Mouse (Mus musculus) intestine, embryonic 14.5 days (tissue): ENCODE measurements around the gene Hspg2. TPM values are rescaled to one million over a fixed set of nuclear protein-coding genes. Genes with fewer than 3 reads are reported as not detected.

Source experiments
- ATAC-seq: fragments of 200-750 bp; cut with Nextera tagmentation; replicated peaks from 2 replicates; pipeline ENCODE4 v1.8.0; 2017; ENCODE audit warnings: low read depth, moderate number of reproducible peaks, moderate TSS enrichment, moderate library complexity; ENCODE audit not compliant: low FRiP score, low TSS enrichment
- DNase-seq: peaks from one replicate; pipeline ENCODE4 v3.0.0-alpha.2; 2018; ENCODE audit warnings: low spot score
- H3K27ac ChIP-seq: fragments of 300-500 bp; sonication (generic); 2 replicates; pipeline ENCODE4 v1.5.1; 2014; ENCODE audit warnings: low read depth, mild to moderate bottlenecking, control low read depth
- H3K27me3 ChIP-seq: fragments of 300-500 bp; sonication (generic); replicated peaks from 2 replicates; pipeline ENCODE4 v1.6.1; 2014; ENCODE audit warnings: low read length, control low read depth; ENCODE audit not compliant: control insufficient read depth, insufficient read depth
- H3K36me3 ChIP-seq: fragments of 300-500 bp; sonication (generic); 2 replicates; pipeline ENCODE4 v1.6.1; 2014; ENCODE audit warnings: low read length, control low read depth; ENCODE audit not compliant: control insufficient read depth, insufficient read depth
- H3K4me1 ChIP-seq: fragments of 300-500 bp; sonication (generic); replicated peaks from 2 replicates; pipeline ENCODE4 v1.6.1; 2014; ENCODE audit warnings: low read length, control low read depth, mixed read lengths; ENCODE audit not compliant: control insufficient read depth, insufficient read depth
- H3K4me2 ChIP-seq: fragments of 300-500 bp; sonication (generic); 2 replicates; pipeline ENCODE4 v1.6.1; 2014; ENCODE audit warnings: low read length
- H3K4me3 ChIP-seq: fragments of 300-500 bp; sonication (generic); 2 replicates; pipeline ENCODE4 v1.5.1; 2014; ENCODE audit warnings: low read depth, low read length, control low read depth, mixed read lengths
- H3K9ac ChIP-seq: fragments of 300-500 bp; sonication (generic); 2 replicates; pipeline ENCODE4 v1.6.1; 2014; ENCODE audit warnings: mild to moderate bottlenecking, low read length
- H3K9me3 ChIP-seq: fragments of 300-500 bp; sonication (generic); 2 replicates; pipeline ENCODE4 v1.6.1; 2016; ENCODE audit warnings: low read length, control low read depth; ENCODE audit not compliant: control insufficient read depth
- WGBS: fragments of 180-500 bp; shearing (Covaris S2); extraction: QIAGEN DNeasy Blood & Tissue Kit; methylation state at CpG from one replicate; pipeline ENCODE4 v1.1.7; 2014; 5-methylcytosine and 5-hydroxymethylcytosine counted together
- polyA plus RNA-seq: library from polyadenylated mRNA; unstranded; fragments of >200 nt; fragmentation: Nextera tagmentation; extraction: Ambion mirVana; gene quantifications from 2 replicates; pipeline ENCODE4 v1.2.1, GENCODE M21; 2014

The Hspg2 gene
- polyA plus RNA-seq, 1 experiment from 2014 or later: 49.8 TPM

DNA sequence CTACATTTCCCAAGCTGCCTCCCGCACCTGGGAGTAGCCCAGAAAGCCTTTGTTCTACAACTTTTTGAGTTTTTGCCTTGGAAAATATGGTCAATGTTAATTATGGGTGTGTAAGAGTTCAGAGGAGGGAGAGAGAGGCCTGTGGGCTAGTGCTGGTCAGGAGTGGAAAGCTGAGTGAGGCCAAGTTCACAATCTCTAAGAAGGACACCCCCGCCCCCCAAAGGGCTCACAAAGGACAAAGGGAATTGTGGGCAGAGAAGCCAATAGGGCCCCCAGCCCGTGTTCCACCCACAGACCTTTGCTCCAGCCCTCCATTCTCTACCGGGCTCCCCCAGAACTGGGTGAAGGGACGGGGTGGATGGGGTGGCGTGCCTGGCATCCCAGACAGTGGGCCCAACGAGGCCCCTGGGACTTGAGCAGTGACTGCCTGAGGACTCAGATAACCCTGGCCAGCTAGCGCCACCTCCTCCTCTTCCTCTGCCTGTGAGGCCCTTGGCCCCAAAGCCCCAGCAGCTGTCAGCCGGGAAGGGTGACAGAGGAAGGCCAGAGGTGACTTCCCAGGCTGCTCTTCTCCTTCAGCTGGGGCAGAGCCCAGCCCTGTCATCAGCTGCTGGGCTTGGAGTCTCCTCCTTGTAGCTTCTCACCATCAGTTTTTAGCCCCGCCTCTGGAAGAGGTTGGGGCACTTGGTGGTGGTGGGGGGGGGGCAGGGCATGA, 18.9 kb downstream of the Hspg2 start:
- Histone ChIP-seq H3K4me1 (peaks cover 69% of the 10 kb centered on the region), H3K4me2 (peak overlapping the region; percentile 31), H3K4me3 (no peak overlapping the region), H3K27ac (peak overlapping the region; percentile 96), H3K9ac (peak overlapping the region; percentile 20; the same call in 1 of the 2 replicates), H3K9me3 (no peaks in the 10 kb centered on the region), H3K36me3 (no peaks in the 10 kb centered on the region), H3K27me3 (no peaks in the 10 kb centered on the region)
- ATAC-seq: no peak
- no peak for DNase-seq
- 38% methylated on average over 10 of the region's 10 CpGs for WGBS

GRCm38 (mm10) chr4:137488038-137488437, 19.5 kb downstream of the Hspg2 start:
- Histone ChIP-seq H3K4me2 (peak overlapping the region; percentile 31; the same call in 1 of the 2 replicates), H3K27ac (peak overlapping the region; percentile 96), H3K9me3 (no peaks in the 10 kb centered on the region), H3K4me3 (no peak overlapping the region), H3K36me3 (no peaks in the 10 kb centered on the region), H3K4me1 (peaks cover 67% of the 10 kb centered on the region), H3K9ac (peak overlapping the region; percentile 37; the same call in 1 of the 2 replicates), H3K27me3 (no peaks in the 10 kb centered on the region)
- ATAC-seq: no peak
- no peak for DNase-seq
- 33% methylated on average over 11 of the region's 11 CpGs for WGBS

- Histone ChIP-seq H3K36me3 (no peaks in the 10 kb centered on the region), H3K9me3 (no peaks in the 10 kb centered on the region), H3K27me3 (no peaks in the 10 kb centered on the region), H3K9ac (peak overlapping the region; percentile 37), H3K27ac (peak overlapping the region; percentile 96), H3K4me1 (peaks cover 64% of the 10 kb centered on the region), H3K4me2 (peak overlapping the region; percentile 31), H3K4me3 (no peak overlapping the region)
- ATAC-seq (peak; percentile 63), DNase-seq (no peak)
- whole genome bisulfite sequencing: 10% methylated on average over 12 of the region's 12 CpGs
These were observed 20.2 kb downstream of the Hspg2 start for GRCm38 (mm10) chr4:137488571-137489303.

DNA sequence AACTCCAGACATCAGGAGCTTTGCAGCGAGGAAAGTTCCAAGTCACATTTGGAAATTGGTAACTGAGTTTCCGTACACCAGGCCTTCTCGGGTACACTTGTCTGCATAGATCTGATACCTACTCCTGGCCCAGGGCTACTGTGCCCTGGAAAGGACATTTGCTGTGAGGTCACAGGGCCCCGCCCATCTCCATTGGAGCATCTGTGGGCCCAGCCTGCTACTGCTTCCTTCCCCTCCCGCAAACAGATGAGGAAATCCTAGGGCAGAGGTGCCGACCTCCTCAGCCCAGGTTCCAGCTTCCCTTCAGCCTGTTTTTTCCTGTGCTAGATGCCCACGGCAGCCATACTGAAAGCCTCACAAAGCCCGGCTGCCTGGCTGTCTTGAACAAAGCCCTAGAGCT, 21.4 kb downstream of the Hspg2 start:
- Histone ChIP-seq H3K4me1 (peaks cover 61% of the 10 kb centered on the region), H3K4me3 (no peak overlapping the region), H3K27ac (peak overlapping the region; percentile 96), H3K9me3 (no peaks in the 10 kb centered on the region), H3K27me3 (no peaks in the 10 kb centered on the region), H3K36me3 (no peaks in the 10 kb centered on the region), H3K9ac (peak overlapping the region; percentile 2; the same call in 1 of the 2 replicates), H3K4me2 (no peak overlapping the region)
- DNase-seq (no peak), ATAC-seq (no peak)
- WGBS: 57% methylated on average over 8 of the region's 8 CpGs

DNA sequence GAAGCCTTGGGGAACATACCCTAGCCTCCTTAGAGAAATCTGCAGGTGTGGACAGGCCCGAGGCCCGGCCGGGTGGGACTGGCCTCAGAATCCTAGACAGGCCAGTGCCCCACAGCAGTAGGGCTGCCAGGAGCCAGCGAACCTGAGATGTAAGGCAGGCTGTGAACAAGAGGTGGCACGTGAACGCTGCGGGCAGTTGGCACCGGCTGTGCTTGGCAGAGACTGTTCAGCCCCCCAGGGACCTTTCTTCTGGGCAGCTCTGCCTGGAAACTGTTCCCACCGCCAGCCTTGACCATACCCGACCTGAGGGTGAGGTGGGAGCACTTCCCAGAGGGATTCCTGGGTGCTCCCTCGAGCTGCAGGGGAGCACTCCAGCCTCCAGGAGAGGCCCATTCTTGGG, 24.0 kb downstream of the Hspg2 start:
- Histone ChIP-seq H3K9me3 (no peaks in the 10 kb centered on the region), H3K9ac (no peak overlapping the region), H3K4me2 (no peak overlapping the region), H3K27ac (no peak overlapping the region), H3K36me3 (no peaks in the 10 kb centered on the region), H3K4me1 (peaks cover 55% of the 10 kb centered on the region), H3K4me3 (no peak overlapping the region), H3K27me3 (no peaks in the 10 kb centered on the region)
- ATAC-seq (no peak), DNase-seq (no peak)
- WGBS: 78% methylated on average over 11 of the region's 11 CpGs

GRCm38 (mm10) chr4:137493187-137493586, 24.6 kb downstream of the Hspg2 start:
- no peak overlapping the region for H3K4me3 ChIP-seq
- peaks cover 55% of the 10 kb centered on the region for H3K4me1 ChIP-seq
- no peak overlapping the region for H3K27ac ChIP-seq
- H3K9me3 ChIP-seq: no peaks in the 10 kb centered on the region
- no peak overlapping the region for H3K9ac ChIP-seq
- DNase-seq (no peak), ATAC-seq (no peak)
- H3K36me3 ChIP-seq: no peaks in the 10 kb centered on the region
- H3K4me2 ChIP-seq: no peak overlapping the region
- H3K27me3 ChIP-seq: no peaks in the 10 kb centered on the region
- 86% methylated on average over 4 of the region's 4 CpGs for whole genome bisulfite sequencing

DNA sequence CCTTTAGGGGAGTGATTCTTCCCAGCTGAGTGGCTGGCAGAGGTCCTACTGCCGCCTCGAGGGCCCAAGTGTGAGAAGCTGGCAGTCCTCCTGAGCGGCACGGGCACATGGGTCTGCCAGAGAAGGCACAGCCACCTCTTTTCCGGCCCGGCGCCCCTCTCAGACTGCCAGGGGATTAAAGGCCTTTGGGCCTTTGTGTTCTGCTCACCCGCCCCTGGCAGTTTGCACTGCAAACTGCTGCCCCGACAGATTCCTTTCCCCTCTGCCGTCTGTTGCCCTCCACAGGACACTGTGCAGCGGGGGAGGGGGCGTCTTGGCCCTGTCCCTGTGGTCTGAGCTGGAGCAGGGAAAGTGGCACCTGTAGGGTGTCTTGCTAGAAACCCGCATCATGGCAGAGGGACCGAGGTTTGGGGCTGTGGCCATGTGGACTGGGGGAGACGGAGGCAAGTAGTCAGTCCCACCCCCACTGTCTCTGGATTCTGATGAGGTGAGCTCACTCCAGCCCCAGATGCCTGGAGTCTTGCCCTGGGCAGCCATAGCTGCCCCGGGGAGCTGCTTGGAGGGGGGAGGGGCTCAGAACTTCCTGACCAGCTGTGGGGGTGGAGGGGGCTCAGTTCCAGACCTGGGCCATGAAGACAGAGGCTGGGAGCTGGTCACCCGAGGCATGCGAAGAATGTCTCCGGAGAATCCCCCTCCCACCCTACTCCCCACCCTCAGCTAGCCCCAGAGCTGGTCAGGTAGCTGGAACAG, 26.4 kb downstream of the Hspg2 start:
- Histone ChIP-seq H3K4me3 (no peak overlapping the region), H3K9ac (peak overlapping the region; percentile 25; the same call in 1 of the 2 replicates), H3K36me3 (no peaks in the 10 kb centered on the region), H3K27ac (peak overlapping the region; percentile 83), H3K27me3 (no peaks in the 10 kb centered on the region), H3K4me1 (peaks cover 52% of the 10 kb centered on the region), H3K4me2 (no peak overlapping the region), H3K9me3 (no peaks in the 10 kb centered on the region)
- ATAC-seq (peak; percentile 50), DNase-seq (no peak)
- 14% methylated on average over 19 of the region's 19 CpGs for WGBS

DNA sequence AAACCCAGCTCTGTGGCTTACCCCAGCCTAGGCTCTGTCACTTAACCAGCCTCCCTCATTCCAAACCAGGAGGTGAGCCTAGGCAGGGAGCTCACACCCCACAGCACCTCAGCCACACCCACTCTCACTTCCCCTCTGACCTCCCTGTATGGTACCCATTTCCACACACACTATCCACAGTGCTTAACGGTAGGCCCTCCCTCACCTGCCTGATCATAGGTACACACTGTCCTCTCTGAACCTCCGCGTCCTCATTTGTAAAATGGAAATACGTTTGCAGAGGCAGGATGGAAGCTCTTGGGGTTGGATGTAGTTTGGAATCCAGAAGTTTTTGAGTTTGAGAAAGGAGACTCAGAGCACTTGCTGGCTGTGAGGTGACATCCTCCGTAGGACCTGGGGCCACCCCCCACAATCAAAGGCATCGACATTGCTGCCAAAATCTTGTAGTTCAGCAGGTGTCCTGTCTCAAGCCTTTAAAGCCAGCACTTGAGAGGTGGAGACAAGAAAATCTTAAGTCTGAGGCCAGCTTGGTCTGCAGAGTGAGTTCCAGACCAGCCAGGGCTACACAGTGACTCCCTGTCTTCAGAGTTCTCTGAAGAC, 27.0 kb downstream of the Hspg2 start:
- 45% methylated on average over 6 of the region's 6 CpGs for WGBS
- H3K9me3 ChIP-seq: no peaks in the 10 kb centered on the region
- H3K4me3 ChIP-seq: no peak overlapping the region
- H3K9ac ChIP-seq: no peak overlapping the region
- ATAC-seq (peak; percentile 16; the same call in 1 of the 2 replicates), DNase-seq (no peak)
- H3K27ac ChIP-seq: peak overlapping the region; percentile 83
- no peaks in the 10 kb centered on the region for H3K27me3 ChIP-seq
- no peaks in the 10 kb centered on the region for H3K36me3 ChIP-seq
- peaks cover 55% of the 10 kb centered on the region for H3K4me1 ChIP-seq
- H3K4me2 ChIP-seq: no peak overlapping the region
